ENCODE assay signal across 25 mouse cellular contexts in genomic region chr3:125983707-125984420, GRCm38 (mm10). TPM values are rescaled to one million over a fixed set of nuclear protein-coding genes. Genes with fewer than 3 reads are reported as not detected.
"Had no signal": no experiment of that assay in that cellular context is flagged by ENCODE, and none has a peak within 500 bp of the region (broad histone marks: within the 10 kb centered on the region; RNA-seq: fewer than 3 reads in every experiment).

No protein-coding gene starts in this region.

- H3K4me2 ChIP-seq: heart, embryonic 12.5 days; hindbrain, embryonic 12.5 days; hindbrain, embryonic 14.5 days; limb, embryonic 13.5 days; limb, embryonic 15.5 days; liver, embryonic 12.5 days had no signal

- H3K9me3 ChIP-seq: heart, embryonic 10.5 days; heart, embryonic 12.5 days; hindbrain, embryonic 10.5 days; hindbrain, embryonic 12.5 days; limb, embryonic 13.5 days; limb, embryonic 15.5 days; liver, embryonic 12.5 days had no signal

- H3K27me3 ChIP-seq: heart, embryonic 12.5 days; hindbrain, embryonic 12.5 days; limb, embryonic 13.5 days; limb, embryonic 15.5 days; liver, embryonic 12.5 days had no signal

- H3K9ac ChIP-seq: heart, embryonic 12.5 days; hindbrain, embryonic 12.5 days; hindbrain, embryonic 14.5 days; limb, embryonic 13.5 days; limb, embryonic 15.5 days; liver, embryonic 12.5 days had no signal

- DNase-seq: gastrocnemius, adult 2 months; gastrocnemius, postnatal 10 days; gastrocnemius, postnatal 25 days; heart, adult 18-20 months; heart, postnatal 10 days; heart, postnatal 4 days; kidney, adult 11 months; kidney, adult 2 months; kidney, postnatal 14 days; kidney, postnatal 36 days; layer of hippocampus, adult 9-11 months; layer of hippocampus, postnatal 36 days; left cerebral cortex, postnatal 4 days had no signal

- ATAC-seq: hindbrain, embryonic 16.5 days; inflammation-experienced regulatory T-cells, adult 6 months; liver, embryonic 12.5 days had no signal

- H3K27ac ChIP-seq: gastrocnemius, adult 2 months; heart, embryonic 10.5 days; hindbrain, embryonic 10.5 days; hindbrain, embryonic 12.5 days; hindbrain, embryonic 14.5 days; kidney, postnatal 0 days; limb, embryonic 13.5 days; limb, embryonic 15.5 days; liver, embryonic 12.5 days had no signal

- H3K4me1 ChIP-seq: heart, embryonic 10.5 days; heart, embryonic 12.5 days; hindbrain, embryonic 10.5 days; hindbrain, embryonic 12.5 days; limb, embryonic 15.5 days; liver, embryonic 12.5 days had no signal

- H3K36me3 ChIP-seq: heart, embryonic 10.5 days; heart, embryonic 12.5 days; hindbrain, embryonic 10.5 days; hindbrain, embryonic 12.5 days; limb, embryonic 13.5 days; limb, embryonic 15.5 days; liver, embryonic 12.5 days had no signal

- H3K4me3 ChIP-seq: gastrocnemius, adult 2 months; heart, embryonic 10.5 days; heart, embryonic 12.5 days; hindbrain, embryonic 10.5 days; hindbrain, embryonic 12.5 days; limb, embryonic 13.5 days; limb, embryonic 15.5 days; liver, embryonic 12.5 days had no signal

RNA-seq across cellular contexts. Expression of gene Ugt8a, which starts 45.4 kb away (rescaled TPM):
- polyA plus RNA-seq: inflammation-experienced regulatory T-cells, adult 6 months; liver, adult 2 months had no signal
